Mouse (Mus musculus): ENCODE measurements around the gene Rybp. TPM values are rescaled to one million over a fixed set of nuclear protein-coding genes. Genes with fewer than 3 reads are reported as not detected.

Gene Rybp
- total RNA-seq, 2 experiments from 2014 or later: 55.7 to 59.7 TPM

GRCm38 (mm10) chr6:100288016-100288729 is 888 bp upstream of the Rybp start:
- DNase-seq (ENCODE audit: low spot score in 2 of 2): peak; percentile 44 to 48

GRCm38 (mm10) chr6:100286573-100287333 is 532 bp downstream of the Rybp start:
- peak; percentile 57 to 74 for DNase-seq (ENCODE audit: low spot score in 2 of 2)

GRCm38 (mm10) chr6:100285985-100286572 is 1.2 kb downstream of the Rybp start:
- no peak for DNase-seq (ENCODE audit: low spot score in 2 of 2)

- DNase-seq (ENCODE audit: low spot score in 2 of 2): no peak
Observed at GRCm38 (mm10) chr6:100278841-100279240, 8.4 kb downstream of the Rybp start.

- no peak for DNase-seq (ENCODE audit: low spot score in 2 of 2)
Observed at GRCm38 (mm10) chr6:100276344-100276743, 10.9 kb downstream of the Rybp start.

GRCm38 (mm10) chr6:100275643-100276042 is 11.6 kb downstream of the Rybp start:
- DNase-seq (ENCODE audit: low spot score in 2 of 2): no peak

GRCm38 (mm10) chr6:100273556-100273955 is 13.7 kb downstream of the Rybp start:
- no peak for DNase-seq (ENCODE audit: low spot score in 2 of 2)

- no peak for DNase-seq (ENCODE audit: low spot score in 2 of 2)
Observed at GRCm38 (mm10) chr6:100271992-100272391, 15.3 kb downstream of the Rybp start.

- DNase-seq (ENCODE audit: low spot score in 2 of 2): no peak
Observed at GRCm38 (mm10) chr6:100270765-100271164, 16.5 kb downstream of the Rybp start.

GRCm38 (mm10) chr6:100259607-100260006 is 27.7 kb downstream of the Rybp start:
- no peak for DNase-seq (ENCODE audit: low spot score in 2 of 2)

- DNase-seq (ENCODE audit: low spot score in 2 of 2): no peak
Observed at GRCm38 (mm10) chr6:100258278-100258677, 29.0 kb downstream of the Rybp start.

GRCm38 (mm10) chr6:100255411-100255810 is 31.9 kb downstream of the Rybp start:
- no peak for DNase-seq (ENCODE audit: low spot score in 2 of 2)

- DNase-seq (ENCODE audit: low spot score in 2 of 2): no peak
Observed at GRCm38 (mm10) chr6:100254671-100255070, 32.6 kb downstream of the Rybp start.

- no peak for DNase-seq (ENCODE audit: low spot score in 2 of 2)
Observed at GRCm38 (mm10) chr6:100244474-100244873, 42.8 kb downstream of the Rybp start.

- DNase-seq (ENCODE audit: low spot score in 2 of 2): no peak
Observed at GRCm38 (mm10) chr6:100235036-100235435, 52.2 kb downstream of the Rybp start.

- no peak for DNase-seq (ENCODE audit: low spot score in 2 of 2)
Observed at GRCm38 (mm10) chr6:100233522-100233921, 53.8 kb downstream of the Rybp start.

GRCm38 (mm10) chr6:100233061-100233460 is 54.2 kb downstream of the Rybp start:
- no peak for DNase-seq (ENCODE audit: low spot score in 2 of 2)

- DNase-seq (ENCODE audit: low spot score in 2 of 2): no peak
Observed at GRCm38 (mm10) chr6:100226204-100226603, 61.1 kb downstream of the Rybp start.

- DNase-seq (ENCODE audit: low spot score in 2 of 2): no peak
Observed at GRCm38 (mm10) chr6:100223932-100224331, 63.4 kb downstream of the Rybp start.

- no peak for DNase-seq (ENCODE audit: low spot score in 2 of 2)
Observed at GRCm38 (mm10) chr6:100223435-100223834, 63.9 kb downstream of the Rybp start.

GRCm38 (mm10) chr6:100222927-100223326 is 64.4 kb downstream of the Rybp start:
- DNase-seq (ENCODE audit: low spot score in 2 of 2): no peak

GRCm38 (mm10) chr6:100221803-100222202 is 65.5 kb downstream of the Rybp start:
- no peak for DNase-seq (ENCODE audit: low spot score in 2 of 2)

Measured in layer of hippocampus, postnatal 10 days (tissue).